Mouse (Mus musculus): ENCODE results near the gene Sult5a1. TPM values are rescaled to one million over a fixed set of nuclear protein-coding genes. Genes with fewer than 3 reads are reported as not detected.
"Not testable (repeated sequence)": the region's sequence is repeated elsewhere in the genome, so short reads cannot be mapped to it uniquely, and the experiment has no call there.

Sult5a1 gene
- polyA plus RNA-seq (2015; fragmentation: Nextera tagmentation; extraction: Ambion mirVana) = 16.8 and 16.9 TPM in 2 replicates

DNA sequence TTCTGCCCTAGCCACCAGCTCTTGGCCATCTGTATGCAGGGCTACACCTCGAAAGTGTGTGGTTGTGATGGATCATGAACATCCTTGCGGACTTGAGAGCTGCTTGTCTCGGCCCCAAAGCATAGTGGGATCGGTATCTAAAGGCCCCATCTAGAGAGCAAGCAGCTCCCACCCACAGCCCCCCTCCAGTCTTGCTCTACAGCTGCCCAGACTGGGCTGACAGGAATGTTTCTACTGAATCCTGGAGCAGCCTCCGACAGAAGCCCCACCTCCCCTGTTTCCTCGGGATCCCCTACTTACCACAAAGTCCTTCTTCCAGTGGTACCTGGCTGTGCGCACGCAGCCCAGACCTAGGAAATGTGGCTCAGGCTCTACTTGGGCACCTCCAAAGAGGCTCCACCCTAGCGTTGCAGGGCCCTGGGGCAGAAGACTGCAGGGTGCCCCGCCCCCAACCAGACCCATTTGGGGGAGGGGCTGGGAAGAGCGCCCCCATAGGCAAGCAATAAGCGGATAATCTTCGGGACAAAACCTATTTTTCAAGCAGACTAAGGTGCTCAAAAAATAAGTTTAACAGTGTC, at the start of gene Sult5a1:
Gene Sult5a1 (minus strand): TSS at position 428 of the 578 bp plus-strand sequence.
- Histone ChIP-seq H3K4me1 (peaks cover 23% of the 10 kb centered on the region), H3K4me2 (peak within 1 kb of the TSS; percentile 51), H3K27ac (peak within 1 kb of the TSS; percentile 16; the same call in 1 of the 2 replicates), H3K9me3 (no peaks in the 10 kb centered on the region), H3K4me3 (peak within 1 kb of the TSS; percentile 30), H3K9ac (0 out of 2 replicates have a peak within 1 kb of the TSS, but pooled peaks have one; percentile 14), H3K27me3 (no peaks in the 10 kb centered on the region), H3K36me3 (no peaks in the 10 kb centered on the region)
- peak; percentile 32; the same call in 1 of the 2 replicates for ATAC-seq (ENCODE audit: borderline replicate concordance, extremely low read depth, low FRiP score, low TSS enrichment)
- 21% methylated on average over 13 of the region's 13 CpGs for WGBS

- H3K4me2 ChIP-seq = no peak overlapping the region
- no peaks in the 10 kb centered on the region; the same call in 1 of the 2 replicates for H3K27me3 ChIP-seq
- H3K9ac ChIP-seq = no peak overlapping the region
- ATAC-seq (ENCODE audit: borderline replicate concordance, extremely low read depth, low FRiP score, low TSS enrichment) = no peak
- H3K27ac ChIP-seq = no peak overlapping the region
- peaks cover 33% of the 10 kb centered on the region for H3K36me3 ChIP-seq
- no peaks in the 10 kb centered on the region for H3K4me1 ChIP-seq
- 69% methylated on average over 3 of the region's 3 CpGs for WGBS
- no peak overlapping the region for H3K4me3 ChIP-seq
- H3K9me3 ChIP-seq = no peaks in the 10 kb centered on the region
These were observed 45.5 kb upstream of the Sult5a1 start for GRCm38 (mm10) chr8:123203571-123203970.

DNA sequence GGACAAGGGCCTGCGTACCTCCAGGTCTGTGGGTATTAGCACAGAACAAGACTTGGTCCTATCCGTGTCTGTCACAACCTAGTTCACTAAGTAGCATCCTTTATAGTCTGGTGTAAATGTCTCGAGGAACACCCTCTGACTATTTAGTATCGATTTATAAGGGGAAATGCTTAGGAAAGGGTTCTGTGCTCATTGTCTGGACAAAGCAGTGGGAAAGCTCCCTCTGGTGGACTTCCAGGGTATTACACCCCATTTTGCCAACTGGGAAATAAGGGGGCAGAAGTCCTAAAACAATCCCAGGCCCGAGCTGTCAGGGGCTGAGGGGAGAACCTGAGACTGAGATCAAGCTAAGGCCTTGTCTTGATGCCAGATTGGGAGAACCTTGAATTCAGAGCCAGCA, 44.2 kb upstream of the Sult5a1 start:
- Histone ChIP-seq H3K4me1 (no peaks in the 10 kb centered on the region), H3K36me3 (peaks cover 24% of the 10 kb centered on the region), H3K27me3 (no peaks in the 10 kb centered on the region; the same call in 1 of the 2 replicates), H3K27ac (no peak overlapping the region), H3K9me3 (no peaks in the 10 kb centered on the region), H3K9ac (no peak overlapping the region), H3K4me2 (no peak overlapping the region), H3K4me3 (no peak overlapping the region)
- no peak for ATAC-seq (ENCODE audit: borderline replicate concordance, extremely low read depth, low FRiP score, low TSS enrichment)
- 23% methylated on average over 5 of the region's 5 CpGs for WGBS

GRCm38 (mm10) chr8:123199864-123200263, 41.7 kb upstream of the Sult5a1 start:
- no peak overlapping the region for H3K9ac ChIP-seq
- no peaks in the 10 kb centered on the region; the same call in 1 of the 2 replicates for H3K27me3 ChIP-seq
- no peaks in the 10 kb centered on the region for H3K4me1 ChIP-seq
- peak; percentile 55; the same call in 1 of the 2 replicates for ATAC-seq (ENCODE audit: borderline replicate concordance, extremely low read depth, low FRiP score, low TSS enrichment)
- H3K4me3 ChIP-seq = no peak overlapping the region
- WGBS = 31% methylated on average over 14 of the region's 14 CpGs
- H3K36me3 ChIP-seq = peaks cover 4% of the 10 kb centered on the region; the same call in 1 of the 2 replicates
- H3K27ac ChIP-seq = no peak overlapping the region
- H3K4me2 ChIP-seq = no peak overlapping the region
- no peaks in the 10 kb centered on the region for H3K9me3 ChIP-seq

GRCm38 (mm10) chr8:123197016-123197415, 38.9 kb upstream of the Sult5a1 start:
- H3K27ac ChIP-seq; H3K9me3 ChIP-seq; H3K9ac ChIP-seq; H3K27me3 ChIP-seq; H3K36me3 ChIP-seq; ATAC-seq (ENCODE audit: borderline replicate concordance, extremely low read depth, low FRiP score, low TSS enrichment); H3K4me2 ChIP-seq; H3K4me1 ChIP-seq; H3K4me3 ChIP-seq: not testable (repeated sequence)
- WGBS = 77% methylated on average over 5 of the region's 5 CpGs

DNA sequence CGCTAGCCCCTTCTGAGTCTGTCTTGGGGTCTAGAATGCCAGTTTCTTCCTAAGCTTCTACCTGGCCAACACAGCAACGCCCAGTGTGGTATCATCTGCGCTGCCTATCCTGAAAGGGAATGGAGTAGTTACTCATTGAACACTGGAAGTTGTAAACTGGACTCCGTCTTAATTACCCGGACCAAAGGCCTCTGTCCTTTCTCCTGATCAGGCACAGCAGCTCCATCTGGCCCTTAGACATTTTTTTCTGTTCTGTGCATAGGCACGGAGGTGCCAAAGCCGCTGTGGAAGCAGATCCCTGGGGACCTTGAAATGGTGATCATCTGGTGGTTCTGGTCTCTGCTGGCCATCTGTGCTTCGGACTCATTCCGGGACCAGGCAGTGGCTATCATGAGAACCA, 35.7 kb upstream of the Sult5a1 start:
- Histone ChIP-seq H3K9ac (no peak overlapping the region), H3K9me3 (no peaks in the 10 kb centered on the region), H3K27me3 (no peaks in the 10 kb centered on the region), H3K4me2 (no peak overlapping the region), H3K4me1 (peaks cover 11% of the 10 kb centered on the region), H3K27ac (no peak overlapping the region), H3K4me3 (no peak overlapping the region), H3K36me3 (no peaks in the 10 kb centered on the region)
- 88% methylated on average over 9 of the region's 9 CpGs for WGBS
- no peak for ATAC-seq (ENCODE audit: borderline replicate concordance, extremely low read depth, low FRiP score, low TSS enrichment)

DNA sequence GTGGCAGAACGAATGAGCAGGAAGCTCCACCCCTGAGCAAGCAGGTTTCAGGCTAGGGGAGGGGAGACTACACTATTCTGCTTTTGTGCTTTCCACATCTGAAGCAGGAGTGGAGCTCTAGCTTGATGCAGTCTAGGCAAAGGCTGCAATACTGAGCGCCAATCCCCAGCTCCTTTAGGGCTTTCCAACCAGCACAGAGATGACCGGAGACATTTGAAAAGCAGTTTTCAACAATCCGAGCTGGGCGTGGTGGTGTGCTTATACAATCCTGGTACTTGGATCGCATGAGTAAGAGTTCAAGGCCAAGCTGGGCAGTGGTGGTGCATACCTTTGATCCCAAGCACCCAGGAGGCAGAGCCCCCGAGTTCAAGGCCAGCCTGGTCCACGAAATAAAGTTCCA, 33.8 kb upstream of the Sult5a1 start:
- Histone ChIP-seq H3K27me3 (no peaks in the 10 kb centered on the region), H3K4me2 (no peak overlapping the region), H3K4me1 (peaks cover 15% of the 10 kb centered on the region), H3K36me3 (no peaks in the 10 kb centered on the region), H3K27ac (no peak overlapping the region), H3K9ac (no peak overlapping the region), H3K9me3 (no peaks in the 10 kb centered on the region), H3K4me3 (no peak overlapping the region)
- no peak for ATAC-seq (ENCODE audit: borderline replicate concordance, extremely low read depth, low FRiP score, low TSS enrichment)
- 50% methylated on average over 8 of the region's 8 CpGs for WGBS

DNA sequence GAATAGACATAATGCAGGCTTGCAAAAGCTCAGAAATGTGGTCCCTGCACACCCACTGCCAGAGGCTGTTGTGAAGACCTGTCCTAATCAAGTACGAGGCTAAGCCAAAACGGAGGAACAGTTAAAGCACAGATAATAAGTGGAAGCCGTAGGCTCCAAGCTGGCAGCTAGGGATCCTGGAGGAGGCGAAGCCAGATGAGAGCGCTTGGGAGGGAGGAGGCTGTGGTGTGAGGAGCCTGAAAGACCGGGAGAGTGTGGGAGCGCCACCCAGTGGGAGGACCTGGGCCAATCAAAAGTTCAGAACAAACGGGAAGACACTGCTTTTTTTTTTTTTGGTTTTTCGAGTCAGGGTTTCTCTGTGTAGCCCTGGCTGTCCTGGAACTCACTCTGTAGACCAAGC, 32.6 kb upstream of the Sult5a1 start:
- no peaks in the 10 kb centered on the region for H3K36me3 ChIP-seq
- WGBS = under 1% methylated on average over 9 of the region's 9 CpGs
- no peak overlapping the region; the same call in 1 of the 2 replicates for H3K9ac ChIP-seq
- no peaks in the 10 kb centered on the region for H3K9me3 ChIP-seq
- H3K4me2 ChIP-seq = peak overlapping the region; percentile 27; the same call in 1 of the 2 replicates
- no peak overlapping the region for H3K4me3 ChIP-seq
- no peak overlapping the region for H3K27ac ChIP-seq
- peaks cover 27% of the 10 kb centered on the region for H3K4me1 ChIP-seq
- ATAC-seq (ENCODE audit: borderline replicate concordance, extremely low read depth, low FRiP score, low TSS enrichment) = peak; percentile 64; the same call in 1 of the 2 replicates
- H3K27me3 ChIP-seq = no peaks in the 10 kb centered on the region

DNA sequence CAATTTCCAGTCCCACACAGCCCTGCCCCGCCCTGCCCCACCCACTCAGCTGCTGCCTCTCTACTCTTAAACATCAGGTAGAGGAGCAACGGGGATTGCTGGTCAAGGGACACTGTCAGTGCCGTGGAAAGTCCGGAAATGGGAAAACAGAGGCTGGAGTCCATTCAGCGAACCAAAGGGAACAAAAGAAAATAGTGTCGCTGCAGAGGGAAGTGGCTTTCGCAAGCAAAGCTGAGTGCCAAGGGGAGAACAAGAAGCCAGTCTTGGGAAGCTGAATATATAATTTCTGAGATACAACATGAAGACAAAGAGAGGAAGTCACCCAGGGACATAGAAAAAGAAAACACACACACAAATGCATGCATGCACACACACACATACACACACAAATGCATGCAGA, 30.7 kb upstream of the Sult5a1 start:
- H3K9me3 ChIP-seq = no peaks in the 10 kb centered on the region
- no peak overlapping the region for H3K27ac ChIP-seq
- ATAC-seq (ENCODE audit: borderline replicate concordance, extremely low read depth, low FRiP score, low TSS enrichment) = no peak
- no peak overlapping the region for H3K9ac ChIP-seq
- WGBS = 57% methylated on average over 7 of the region's 7 CpGs
- no peak overlapping the region for H3K4me2 ChIP-seq
- peaks cover 34% of the 10 kb centered on the region for H3K4me1 ChIP-seq
- no peak overlapping the region for H3K4me3 ChIP-seq
- no peaks in the 10 kb centered on the region for H3K36me3 ChIP-seq
- no peaks in the 10 kb centered on the region for H3K27me3 ChIP-seq

GRCm38 (mm10) chr8:123188006-123188405, 29.9 kb upstream of the Sult5a1 start:
- H3K27me3 ChIP-seq = no peaks in the 10 kb centered on the region
- WGBS = 76% methylated on average over 2 of the region's 2 CpGs
- no peak overlapping the region for H3K4me2 ChIP-seq
- H3K36me3 ChIP-seq = no peaks in the 10 kb centered on the region
- H3K27ac ChIP-seq = no peak overlapping the region
- no peak for ATAC-seq (ENCODE audit: borderline replicate concordance, extremely low read depth, low FRiP score, low TSS enrichment)
- H3K9me3 ChIP-seq = no peaks in the 10 kb centered on the region
- H3K4me3 ChIP-seq = no peak overlapping the region
- H3K9ac ChIP-seq = no peak overlapping the region
- peaks cover 34% of the 10 kb centered on the region for H3K4me1 ChIP-seq

DNA sequence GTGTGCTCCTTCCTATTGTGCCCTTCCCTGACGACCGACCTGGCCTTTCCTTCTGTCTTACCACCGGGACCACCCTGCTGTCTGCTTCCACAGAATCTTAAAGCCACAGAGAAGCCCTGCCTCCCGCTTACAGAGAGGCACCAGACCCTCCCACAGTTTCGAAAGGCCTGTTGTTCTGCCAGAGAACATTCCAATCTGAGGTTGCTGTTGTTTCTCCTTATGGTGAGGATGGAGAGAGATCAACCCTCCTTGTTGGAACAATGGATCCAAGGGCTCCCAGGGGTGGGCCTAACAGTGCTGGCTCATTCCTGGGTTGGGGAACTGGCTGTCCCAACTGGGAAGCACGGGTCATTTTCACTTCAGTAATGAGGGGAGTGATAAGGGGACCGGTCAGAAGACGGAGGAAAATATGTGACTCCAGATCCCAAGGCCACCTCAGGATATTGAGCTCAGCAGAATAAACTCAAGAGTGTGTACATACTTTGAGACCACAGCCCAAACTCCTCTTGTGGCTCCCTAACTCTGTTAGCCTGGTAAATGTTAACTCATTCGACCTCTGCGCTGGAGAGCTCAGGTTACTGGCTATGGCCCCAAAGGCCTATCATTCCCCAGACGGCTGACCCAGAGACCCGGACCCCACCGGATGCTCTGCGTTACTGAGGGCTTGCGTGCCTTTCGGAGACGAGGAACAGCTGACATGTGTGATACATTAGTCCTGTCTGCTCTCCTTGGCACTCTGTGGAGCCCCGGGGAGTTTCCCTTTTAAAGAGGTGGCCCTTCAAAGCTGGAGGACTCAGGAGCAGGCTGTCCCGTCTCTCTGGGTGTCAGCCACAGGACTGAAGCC, 27.7 kb upstream of the Sult5a1 start, which contains the start of gene Dpep1:
Gene Dpep1 (plus strand): TSS at position 677 of the 844 bp plus-strand sequence.
- H3K4me2 ChIP-seq = peak within 1 kb of the TSS; percentile 10; the same call in 1 of the 2 replicates
- peak; percentile 61 for ATAC-seq (ENCODE audit: borderline replicate concordance, extremely low read depth, low FRiP score, low TSS enrichment)
- H3K4me3 ChIP-seq = no peak within 1 kb of the TSS
- no peaks in the 10 kb centered on the region for H3K9me3 ChIP-seq
- no peaks in the 10 kb centered on the region for H3K36me3 ChIP-seq
- no peak within 1 kb of the TSS for H3K9ac ChIP-seq
- peaks cover 29% of the 10 kb centered on the region for H3K4me1 ChIP-seq
- whole genome bisulfite sequencing = 10% methylated on average over 19 of the region's 19 CpGs
- H3K27me3 ChIP-seq = no peaks in the 10 kb centered on the region
- H3K27ac ChIP-seq = peak within 1 kb of the TSS; percentile 65

- Histone ChIP-seq H3K4me2 (no peak overlapping the region), H3K9me3 (peaks cover 3% of the 10 kb centered on the region; the same call in 1 of the 2 replicates), H3K27ac (no peak overlapping the region), H3K4me3 (no peak overlapping the region), H3K9ac (no peak overlapping the region), H3K4me1 (peaks cover 15% of the 10 kb centered on the region), H3K36me3 (no peaks in the 10 kb centered on the region), H3K27me3 (no peaks in the 10 kb centered on the region)
- ATAC-seq (ENCODE audit: borderline replicate concordance, extremely low read depth, low FRiP score, low TSS enrichment) = no peak
- WGBS = 60% methylated on average over 3 of the region's 3 CpGs
These were observed 23.3 kb upstream of the Sult5a1 start for GRCm38 (mm10) chr8:123181391-123181790.

Data from lung, embryonic 15.5 days (tissue).